Mouse (Mus musculus) left cerebral cortex, postnatal 10 days (tissue): Measurements from ENCODE around the gene Krtap4-6. TPM values are rescaled to one million over a fixed set of nuclear protein-coding genes. Genes with fewer than 3 reads are reported as not detected.

Source experiments
- total RNA-seq, 2 experiments: library from RNA; stranded (reverse); gene quantifications; 2 replicates each; pipeline ENCODE4 v1.2.3; 2021

Krtap4-6 gene
- total RNA-seq, 2 experiments from 2014 or later: not detected

Other genes with a start within 250 kb of the Krtap4-6 start
- gene Krt12, start 243.7 kb downstream of the Krtap4-6 start, total RNA-seq: 1 to 10 TPM; 6.0 to 6.3 TPM
- gene Krt20, start 227.8 kb downstream of the Krtap4-6 start, total RNA-seq: not detected
- not detected for gene Krt23, start 172.8 kb downstream of the Krtap4-6 start, total RNA-seq
- gene Krt39, start 144.6 kb downstream of the Krtap4-6 start, total RNA-seq: not detected
- gene Krt40, start 122.8 kb downstream of the Krtap4-6 start, total RNA-seq: not detected
- not detected for gene Krtap3-3, start 115.1 kb downstream of the Krtap4-6 start, total RNA-seq
- gene Krtap3-2, start 109.1 kb downstream of the Krtap4-6 start, total RNA-seq: not detected
- not detected for gene Gm11939, start 106.5 kb downstream of the Krtap4-6 start, total RNA-seq
- not detected for gene Krtap3-1, start 99.3 kb downstream of the Krtap4-6 start, total RNA-seq
- not detected for gene Krtap1-5, start 84.9 kb downstream of the Krtap4-6 start, total RNA-seq
- not detected for gene Krtap1-4, start 82.3 kb downstream of the Krtap4-6 start, total RNA-seq
- not detected for gene Krtap1-3, start 74.6 kb downstream of the Krtap4-6 start, total RNA-seq
- gene Krtap9-3, start 67.9 kb downstream of the Krtap4-6 start, total RNA-seq: not detected
- not detected for gene Gm11938, start 62.7 kb downstream of the Krtap4-6 start, total RNA-seq
- gene Gm11937, start 55.8 kb downstream of the Krtap4-6 start, total RNA-seq: not detected
- not detected for gene Krtap2-4, start 51.1 kb downstream of the Krtap4-6 start, total RNA-seq
- not detected for gene Gm11562, start 45.5 kb downstream of the Krtap4-6 start, total RNA-seq
- not detected for gene Krtap4-1, start 37.7 kb downstream of the Krtap4-6 start, total RNA-seq
- gene Krtap4-2, start 30.9 kb downstream of the Krtap4-6 start, total RNA-seq: not detected
- gene Krtap4-7, start 21.9 kb downstream of the Krtap4-6 start, total RNA-seq: not detected
- not detected for gene Gm11555, start 15.7 kb downstream of the Krtap4-6 start, total RNA-seq
- not detected for gene Gm11563, start 7.0 kb downstream of the Krtap4-6 start, total RNA-seq
- gene Gm14190, start 24.8 kb upstream of the Krtap4-6 start, total RNA-seq: not detected
- not detected for gene Gm14180, start 68.3 kb upstream of the Krtap4-6 start, total RNA-seq
- gene Gm11595, start 107.0 kb upstream of the Krtap4-6 start, total RNA-seq: not detected
- not detected for gene Krtap4-8, start 114.7 kb upstream of the Krtap4-6 start, total RNA-seq
- not detected for gene Krtap4-9, start 119.2 kb upstream of the Krtap4-6 start, total RNA-seq
- not detected for gene Gm11596, start 127.5 kb upstream of the Krtap4-6 start, total RNA-seq
- gene Gm11569, start 133.0 kb upstream of the Krtap4-6 start, total RNA-seq: not detected
- not detected for gene Gm11554, start 138.5 kb upstream of the Krtap4-6 start, total RNA-seq
- gene Krtap4-13, start 143.9 kb upstream of the Krtap4-6 start, total RNA-seq: not detected
- not detected for gene Gm11564, start 149.7 kb upstream of the Krtap4-6 start, total RNA-seq
- gene 2300003K06Rik, start 172.1 kb upstream of the Krtap4-6 start, total RNA-seq: not detected
- gene Krtap4-16, start 185.6 kb upstream of the Krtap4-6 start, total RNA-seq: not detected
- gene Gm11568, start 192.0 kb upstream of the Krtap4-6 start, total RNA-seq: not detected
- not detected for gene Gm11559, start 198.5 kb upstream of the Krtap4-6 start, total RNA-seq
- gene Krtap9-1, start 207.4 kb upstream of the Krtap4-6 start, total RNA-seq: not detected
- gene Gm11567, start 213.2 kb upstream of the Krtap4-6 start, total RNA-seq: not detected
- not detected for gene Krtap31-1, start 242.0 kb upstream of the Krtap4-6 start, total RNA-seq
- not detected for gene Gm11565, start 248.8 kb upstream of the Krtap4-6 start, total RNA-seq